Mouse (Mus musculus) heart, adult 18-20 months (tissue): ENCODE data around the gene Trip13. TPM values are rescaled to one million over a fixed set of nuclear protein-coding genes. Genes with fewer than 3 reads are reported as not detected.

Source experiments
- DNase-seq, 2 experiments: peaks; one replicate each; pipeline ENCODE4 v3.0.0; 2021 to 2022; ENCODE audit warnings: mixed read lengths in 1 of 2
- microRNA-seq, 2 experiments: library from miRNA; unstranded; fragments of <30 nt; microRNA quantifications; one replicate each; pipeline ENCODE4 v1.2.0; 2022
- total RNA-seq, 2 experiments: library from RNA; stranded (reverse); gene quantifications; 2 replicates each; pipeline ENCODE4 v1.2.3; 2021

The Trip13 gene
- total RNA-seq, 2 experiments from 2014 or later: 0.18 to 0.32 TPM

- no peak for DNase-seq
These were observed 51.0 kb downstream of the Trip13 start for GRCm38 (mm10) chr13:73886601-73887000.

- DNase-seq: peak; percentile 33 to 60
These were observed 51.5 kb downstream of the Trip13 start for GRCm38 (mm10) chr13:73886066-73886465.

GRCm38 (mm10) chr13:73885656-73886055, 51.9 kb downstream of the Trip13 start:
- DNase-seq: peak; percentile 22 to 38

- peak; percentile 60 to 67 for DNase-seq
These were observed 56.2 kb downstream of the Trip13 start for GRCm38 (mm10) chr13:73881347-73881746.

- peak; percentile 17 to 62 for DNase-seq
These were observed 57.8 kb downstream of the Trip13 start for GRCm38 (mm10) chr13:73879824-73880223.

GRCm38 (mm10) chr13:73872159-73872558, 65.4 kb downstream of the Trip13 start:
- DNase-seq: no peak

Small RNA genes within 50 kb of the gene (microRNA-seq; reads per million reads assigned to microRNA genes)
- 0 reads per million in 2 experiments for gene Gm25197

Other genes with a start within 250 kb of the Trip13 start
- gene Slc6a19, start 232.9 kb downstream of the Trip13 start, total RNA-seq: under 1 TPM in 1 of 2 experiments, not detected in 1; 0.28 TPM
- 100 to 1,000 TPM; 189 to 209 TPM for gene Slc12a7, start 204.7 kb downstream of the Trip13 start, total RNA-seq
- gene Nkd2, start 90.2 kb downstream of the Trip13 start, total RNA-seq: 1 to 10 TPM; 1.2 TPM
- gene Brd9, start within 50 bp of the Trip13 start, total RNA-seq: 10 to 100 TPM; 17.2 to 21.3 TPM
- not detected for gene Zdhhc11, start 26.1 kb upstream of the Trip13 start, total RNA-seq
- gene Tppp, start 71.6 kb upstream of the Trip13 start, total RNA-seq: 10 to 100 TPM; 12.9 to 13.3 TPM
- gene Cep72, start 124.5 kb upstream of the Trip13 start, total RNA-seq: under 1 TPM; 0.57 to 0.90 TPM
- gene Slc9a3, start 183.7 kb upstream of the Trip13 start, total RNA-seq: 1 to 10 TPM in 1 of 2 experiments, under 1 TPM in 1; 0.59 to 1.2 TPM